Mouse (Mus musculus): ENCODE data around the gene Adgra1.

DNA sequence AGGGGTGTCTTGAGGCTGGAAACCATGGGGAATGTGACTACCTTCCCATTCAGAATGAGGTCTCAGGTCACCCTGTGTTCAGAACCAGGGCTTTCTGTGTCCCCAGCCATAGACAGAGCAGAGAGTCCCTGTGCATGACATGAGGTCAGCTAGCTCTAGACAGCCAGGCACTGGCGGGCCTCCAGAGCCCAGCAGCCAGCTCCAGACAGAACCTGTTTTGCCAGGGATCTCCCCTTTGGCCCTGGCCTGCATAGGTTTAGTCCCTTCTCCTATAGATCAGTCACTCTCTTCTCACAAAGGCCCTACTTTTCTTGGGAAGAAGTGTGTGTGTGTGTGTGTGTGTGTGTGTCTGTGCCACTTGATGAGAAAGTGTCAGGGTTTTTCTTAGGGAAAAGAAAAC is 30.9 kb downstream of the Adgra1 start:
- TF ChIP-seq CTCF (IDR thresholded peaks at IDR 0.05; ENCODE audit: control insufficient read depth, insufficient read depth, insufficient read length) (no peak), MAX (IDR thresholded peaks at IDR 0.05) (no peak), MYOG (IDR thresholded peaks at IDR 0.05; ENCODE audit: control insufficient read depth, extremely low read depth, insufficient read length) (no peak), USF1 (IDR thresholded peaks at IDR 0.05; ENCODE audit: low read depth) (no peak), MYOD1 (IDR thresholded peaks at IDR 0.05; ENCODE audit: control insufficient read depth, insufficient read length, low read depth) (no peak), FOSL1 (IDR thresholded peaks at IDR 0.05; ENCODE audit: insufficient read depth, low read length, poor library complexity, severe bottlenecking) (no peak)

Data from C2C12 (cell line).